Mouse (Mus musculus) urinary bladder, postnatal 4 days (tissue): ENCODE data around the gene Ankdd1a.

Experiments used
- DNase-seq, 2 experiments: peaks; one replicate each; pipeline ENCODE4 v3.0.0; 2021 to 2022; ENCODE audit warnings: low spot score in 2 of 2

The Ankdd1a gene

GRCm38 (mm10) chr9:65502721-65503505 is 17.1 kb downstream of the Ankdd1a start:
- no peak for DNase-seq

GRCm38 (mm10) chr9:65502146-65502545 is 17.8 kb downstream of the Ankdd1a start:
- DNase-seq = no peak

- DNase-seq = no peak
These were observed 27.1 kb downstream of the Ankdd1a start for GRCm38 (mm10) chr9:65492851-65493250.

DNA sequence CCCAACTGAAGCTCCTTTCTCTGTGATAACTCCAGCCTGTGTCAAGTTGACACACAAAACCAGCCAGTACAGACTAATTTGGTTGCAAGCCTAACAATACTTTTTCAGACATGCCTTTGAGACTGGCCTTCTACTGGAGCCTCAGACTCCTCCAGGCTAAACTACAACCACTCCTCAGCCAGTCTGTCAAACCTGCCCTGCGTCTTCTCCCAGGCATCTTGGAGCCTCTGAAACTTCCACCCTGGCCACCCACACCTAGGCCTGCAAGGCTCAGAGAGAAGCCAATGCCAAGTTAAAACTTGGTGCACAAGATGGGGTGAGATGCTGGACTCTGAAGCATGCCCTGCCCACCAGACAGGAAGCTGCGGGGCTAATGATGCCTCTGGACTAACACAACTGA is 27.6 kb downstream of the Ankdd1a start:
- DNase-seq = no peak

GRCm38 (mm10) chr9:65491476-65491875 is 28.5 kb downstream of the Ankdd1a start:
- no peak for DNase-seq

GRCm38 (mm10) chr9:65480071-65480470 is 39.9 kb downstream of the Ankdd1a start:
- no peak for DNase-seq

DNA sequence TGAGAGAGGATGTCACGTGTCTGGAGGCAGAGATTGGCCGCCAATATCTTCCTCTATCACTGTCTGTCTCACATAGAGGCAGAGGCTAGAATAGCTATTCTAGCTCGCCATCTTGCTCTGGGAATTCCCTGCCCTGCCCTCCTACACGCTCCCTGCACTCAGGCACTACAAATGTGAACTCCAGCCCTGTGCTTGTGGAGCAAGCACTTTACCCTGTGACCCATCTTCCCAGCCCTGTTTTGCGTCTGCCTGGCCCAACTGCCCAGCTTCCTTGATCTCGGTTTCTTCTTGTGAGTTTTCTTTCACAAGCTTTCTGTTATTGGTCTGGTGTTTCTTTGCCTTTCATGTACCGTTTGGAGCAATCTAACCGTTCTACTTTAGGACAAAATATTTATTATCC is 40.8 kb downstream of the Ankdd1a start:
- no peak for DNase-seq

DNA sequence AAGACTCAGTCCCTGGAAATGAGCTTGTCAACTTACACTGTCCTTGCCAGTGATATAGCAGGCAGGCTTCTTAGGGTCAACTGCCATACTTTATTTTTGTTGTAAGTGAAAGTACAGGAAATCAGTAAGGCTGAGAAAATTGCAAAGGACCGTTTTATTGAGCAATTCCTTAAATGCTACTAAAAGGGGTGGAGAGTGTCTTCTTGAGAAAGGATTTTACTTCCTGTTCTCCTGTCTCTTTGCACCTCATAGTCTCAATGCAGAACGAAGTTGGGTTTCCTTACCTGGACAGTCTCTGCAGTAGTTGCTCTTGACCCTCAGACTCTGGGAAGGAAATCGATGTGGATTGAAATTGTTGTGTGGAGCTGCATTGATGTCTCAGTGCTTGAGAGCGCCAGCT is 47.2 kb downstream of the Ankdd1a start:
- DNase-seq = no peak

DNA sequence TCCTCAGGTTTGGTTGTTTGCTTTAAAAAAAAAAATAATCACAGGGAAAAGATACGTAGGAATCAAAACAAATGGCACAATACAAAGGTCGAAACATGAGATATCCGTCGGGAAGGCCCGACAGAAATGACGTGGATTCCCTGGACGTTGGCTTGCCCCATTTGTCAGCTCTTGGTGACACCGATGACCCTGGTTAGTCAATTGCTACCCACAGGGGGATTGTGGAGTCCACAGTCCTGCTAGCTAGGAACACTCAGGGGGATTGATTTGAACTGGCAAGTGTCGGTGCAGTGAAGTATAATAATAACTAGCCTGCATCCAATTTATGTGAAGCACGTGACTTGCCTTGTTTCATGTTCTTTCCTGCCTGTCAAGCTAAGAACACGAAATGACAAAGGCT is 52.3 kb downstream of the Ankdd1a start:
- no peak for DNase-seq

- DNase-seq = no peak
These were observed 54.8 kb downstream of the Ankdd1a start for GRCm38 (mm10) chr9:65465241-65465640.

GRCm38 (mm10) chr9:65464161-65464560 is 55.8 kb downstream of the Ankdd1a start:
- DNase-seq = no peak

GRCm38 (mm10) chr9:65462544-65462943 is 57.4 kb downstream of the Ankdd1a start:
- no peak for DNase-seq

GRCm38 (mm10) chr9:65460732-65461442 is 59.1 kb downstream of the Ankdd1a start, which contains the start of gene Spg21:
TSS of gene Spg21 (plus strand) at chr9:65460947.
- peak; percentile 96 to 99 for DNase-seq

DNA sequence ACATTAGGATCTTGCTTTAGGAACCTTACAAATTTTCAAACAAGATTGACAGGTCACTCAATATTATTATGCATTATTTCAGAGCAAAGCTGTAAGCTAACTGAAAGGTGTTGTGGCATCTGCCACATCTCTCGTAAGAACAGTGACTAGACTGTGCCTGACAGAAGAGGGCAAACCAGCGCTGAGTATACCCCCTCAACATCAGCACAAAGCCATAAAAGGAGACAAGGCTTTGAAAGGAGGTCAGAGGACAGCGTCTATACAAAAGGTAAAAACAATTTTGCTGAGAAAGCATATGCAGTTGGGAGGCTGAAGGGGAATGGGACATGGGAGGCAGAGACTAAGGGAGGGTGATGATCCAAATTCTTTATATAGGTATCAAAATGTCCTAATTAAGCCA is 59.8 kb downstream of the Ankdd1a start:
- no peak for DNase-seq

DNA sequence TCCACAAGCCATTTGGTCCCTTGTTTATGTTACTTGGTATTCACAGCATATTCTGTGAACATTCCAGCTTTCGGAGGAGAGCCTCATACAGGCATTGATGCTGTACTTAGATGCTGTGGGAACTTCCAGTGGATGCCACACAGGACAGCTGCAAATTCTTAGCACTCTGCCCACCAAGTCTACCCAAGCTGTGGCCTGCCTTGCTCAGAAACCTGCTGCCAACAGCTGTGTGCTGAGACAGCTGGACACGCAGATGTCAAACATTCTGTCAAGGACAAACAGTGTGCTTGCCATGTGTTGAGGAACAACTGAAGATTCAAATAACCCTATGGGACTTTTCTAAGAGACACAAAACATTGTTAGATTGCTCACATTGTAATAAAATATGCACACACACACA is 61.0 kb downstream of the Ankdd1a start:
- DNase-seq = no peak

- DNase-seq = no peak
These were observed 72.0 kb downstream of the Ankdd1a start for GRCm38 (mm10) chr9:65447951-65448350.

- no peak for DNase-seq
These were observed 75.3 kb downstream of the Ankdd1a start for GRCm38 (mm10) chr9:65444692-65445091.
